Mouse (Mus musculus): Measurements from ENCODE around the gene Ccdc24.

Ccdc24 gene

GRCm38 (mm10) chr4:117891738-117892161 lies 19.4 kb upstream of the Ccdc24 start, which contains the start of gene Dph2:
TSS of gene Dph2 (minus strand) at chr4:117892032.
- peak; percentile 59 to 78 for DNase-seq (ENCODE audit: low spot score in 2 of 2)

GRCm38 (mm10) chr4:117890750-117891149 lies 18.4 kb upstream of the Ccdc24 start:
- DNase-seq (ENCODE audit: low spot score in 2 of 2): no peak

GRCm38 (mm10) chr4:117890031-117890430 lies 17.7 kb upstream of the Ccdc24 start:
- no peak for DNase-seq (ENCODE audit: low spot score in 2 of 2)

- DNase-seq (ENCODE audit: low spot score in 2 of 2): no peak
These were observed 17.1 kb upstream of the Ccdc24 start for GRCm38 (mm10) chr4:117889471-117889870.

GRCm38 (mm10) chr4:117887920-117888319 lies 15.6 kb upstream of the Ccdc24 start:
- DNase-seq (ENCODE audit: low spot score in 2 of 2): no peak

- peak; percentile 86 to 94 for DNase-seq (ENCODE audit: low spot score in 2 of 2)
These were observed 14.8 kb upstream of the Ccdc24 start, which contains the start of gene Atp6v0b for GRCm38 (mm10) chr4:117887133-117887532. TSS of gene Atp6v0b (minus strand) at chr4:117887333.

GRCm38 (mm10) chr4:117886644-117887043 lies 14.3 kb upstream of the Ccdc24 start:
- DNase-seq (ENCODE audit: low spot score in 2 of 2): no peak

GRCm38 (mm10) chr4:117885994-117886393 lies 13.6 kb upstream of the Ccdc24 start:
- DNase-seq (ENCODE audit: low spot score in 2 of 2): no peak

- DNase-seq (ENCODE audit: low spot score in 2 of 2): no peak
These were observed 12.7 kb upstream of the Ccdc24 start for GRCm38 (mm10) chr4:117885093-117885492.

- DNase-seq (ENCODE audit: low spot score in 2 of 2): no peak
These were observed 11.8 kb upstream of the Ccdc24 start for GRCm38 (mm10) chr4:117884146-117884545.

- DNase-seq (ENCODE audit: low spot score in 2 of 2): peak; percentile 18 to 25
These were observed 10.6 kb upstream of the Ccdc24 start, which contains the start of gene B4galt2 for GRCm38 (mm10) chr4:117882701-117883691. TSS of gene B4galt2 (minus strand) at chr4:117883487.

- no peak for DNase-seq (ENCODE audit: low spot score in 2 of 2)
These were observed 6.3 kb upstream of the Ccdc24 start for GRCm38 (mm10) chr4:117878703-117879102.

GRCm38 (mm10) chr4:117878301-117878700 lies 5.9 kb upstream of the Ccdc24 start:
- no peak for DNase-seq (ENCODE audit: low spot score in 2 of 2)

GRCm38 (mm10) chr4:117873615-117874014 lies 1.3 kb upstream of the Ccdc24 start:
- no peak for DNase-seq (ENCODE audit: low spot score in 2 of 2)

GRCm38 (mm10) chr4:117871787-117872186 lies 570 bp downstream of the Ccdc24 start:
- no peak for DNase-seq (ENCODE audit: low spot score in 2 of 2)

- no peak for DNase-seq (ENCODE audit: low spot score in 2 of 2)
These were observed 1.9 kb downstream of the Ccdc24 start for GRCm38 (mm10) chr4:117870437-117870836.

GRCm38 (mm10) chr4:117869317-117869716 lies 3.0 kb downstream of the Ccdc24 start:
- DNase-seq (ENCODE audit: low spot score in 2 of 2): no peak

GRCm38 (mm10) chr4:117867823-117868222 lies 4.5 kb downstream of the Ccdc24 start:
- DNase-seq (ENCODE audit: low spot score in 2 of 2): peak; percentile 19 to 35

- DNase-seq (ENCODE audit: low spot score in 2 of 2): no peak
These were observed 5.4 kb downstream of the Ccdc24 start for GRCm38 (mm10) chr4:117867000-117867399.

- peak; percentile 36 to 75 for DNase-seq (ENCODE audit: low spot score in 2 of 2)
These were observed 6.3 kb downstream of the Ccdc24 start for GRCm38 (mm10) chr4:117866083-117866482.

GRCm38 (mm10) chr4:117862823-117863222 lies 9.5 kb downstream of the Ccdc24 start:
- no peak for DNase-seq (ENCODE audit: low spot score in 2 of 2)

GRCm38 (mm10) chr4:117860570-117860969 lies 11.8 kb downstream of the Ccdc24 start:
- DNase-seq (ENCODE audit: low spot score in 2 of 2): no peak

- peak; percentile 46 to 60 for DNase-seq (ENCODE audit: low spot score in 2 of 2)
These were observed 13.6 kb downstream of the Ccdc24 start for GRCm38 (mm10) chr4:117858794-117859193.

Data from urinary bladder, postnatal 36 days (tissue).